Mouse (Mus musculus): ENCODE measurements around the gene Lactb. TPM values are rescaled to one million over a fixed set of nuclear protein-coding genes. Genes with fewer than 3 reads are reported as not detected.
A peak's percentile ranks its signal among the peaks of the same experiment; 100 is the strongest.
"Not testable (repeated sequence)": the region's sequence is repeated elsewhere in the genome, so short reads cannot be mapped to it uniquely, and the experiment has no call there.

The Lactb gene
- total and polyA plus RNA-seq, 3 experiments, result 4.7 to 16.4 (median 10.9) TPM

- Histone ChIP-seq H3K27me3 (ENCODE audit: insufficient read depth, low read length) (no peaks in the 10 kb centered on the region), H3K9me3 (replicated peaks) (no peaks in the 10 kb centered on the region; the same call in 1 of the 2 replicates), H3K4me3 (ENCODE audit: low read depth, low read length) (peak overlapping the region; percentile 57; the same call in 1 of the 2 replicates), H3K4me1 (ENCODE audit: insufficient read depth, low read depth, low read length) (peaks cover 74% of the 10 kb centered on the region), H3K36me3 (replicated peaks) (peaks cover 25% of the 10 kb centered on the region)
- DNase-seq (ENCODE audit: low spot score), result no peak
- ATAC-seq (ENCODE audit: extremely low read depth, insufficient number of reproducible peaks, low FRiP score, poor library complexity, severe bottlenecking), result no peak
- TF ChIP-seq CTCF (IDR thresholded peaks at IDR 0.05; ENCODE audit: low read depth, low read length), result no peak
These were observed 57.9 kb downstream of the Lactb start for GRCm38 (mm10) chr9:66917216-66917891.

- 0 out of 2 replicates have a peak, but pooled peaks have one; percentile 22 for ATAC-seq (ENCODE audit: extremely low read depth, insufficient number of reproducible peaks, low FRiP score, poor library complexity, severe bottlenecking)
- Histone ChIP-seq H3K9me3 (replicated peaks) (no peaks in the 10 kb centered on the region), H3K27me3 (ENCODE audit: insufficient read depth, low read length) (no peaks in the 10 kb centered on the region), H3K4me3 (ENCODE audit: low read depth, low read length) (peak overlapping the region; percentile 36; the same call in 1 of the 2 replicates), H3K4me1 (ENCODE audit: insufficient read depth, low read depth, low read length) (peaks cover 83% of the 10 kb centered on the region), H3K36me3 (replicated peaks) (peaks cover 34% of the 10 kb centered on the region)
- DNase-seq (ENCODE audit: low spot score), result peak; percentile 15
- TF ChIP-seq TAL1 (conservative IDR thresholded peaks at IDR 0.05; ENCODE audit: low read depth, low read length), result no peak; the same call in 1 of the 2 replicates
- TF ChIP-seq GATA2 (IDR thresholded peaks at IDR 0.05; ENCODE audit: borderline replicate concordance, low read depth, low read length), result no peak
- TF ChIP-seq POLR2AphosphoS5 (IDR thresholded peaks at IDR 0.05; ENCODE audit: insufficient replicate concordance, low read depth, low read length), result no peak
- no peak for TF ChIP-seq GATA1 (IDR thresholded peaks at IDR 0.05; ENCODE audit: borderline replicate concordance, low read length)
- no peak for TF ChIP-seq CTCF (IDR thresholded peaks at IDR 0.05; ENCODE audit: low read depth, low read length)
These were observed 59.2 kb downstream of the Lactb start for GRCm38 (mm10) chr9:66915869-66916785.

- H3K4me3 ChIP-seq (ENCODE audit: low read depth, low read length), result peak overlapping the region; percentile 47; the same call in 1 of the 2 replicates
- DNase-seq (ENCODE audit: low spot score), result peak; percentile 19
- no peak for TF ChIP-seq GATA2 (IDR thresholded peaks at IDR 0.05; ENCODE audit: borderline replicate concordance, low read depth, low read length)
- TF ChIP-seq CTCF (IDR thresholded peaks at IDR 0.05; ENCODE audit: low read depth, low read length), result no peak
- no peak for TF ChIP-seq POLR2AphosphoS5 (IDR thresholded peaks at IDR 0.05; ENCODE audit: insufficient replicate concordance, low read depth, low read length)
- no peak for TF ChIP-seq TAL1 (conservative IDR thresholded peaks at IDR 0.05; ENCODE audit: low read depth, low read length)
- TF ChIP-seq GATA1 (IDR thresholded peaks at IDR 0.05; ENCODE audit: borderline replicate concordance, low read length), result no peak
- no peak for ATAC-seq (ENCODE audit: extremely low read depth, insufficient number of reproducible peaks, low FRiP score, poor library complexity, severe bottlenecking)
- H3K27me3 ChIP-seq (ENCODE audit: insufficient read depth, low read length), result no peaks in the 10 kb centered on the region
- peaks cover 84% of the 10 kb centered on the region for H3K4me1 ChIP-seq (ENCODE audit: insufficient read depth, low read depth, low read length)
- peaks cover 40% of the 10 kb centered on the region for H3K36me3 ChIP-seq (replicated peaks)
- H3K9me3 ChIP-seq (replicated peaks), result no peaks in the 10 kb centered on the region
These were observed 59.9 kb downstream of the Lactb start for GRCm38 (mm10) chr9:66915401-66915800.

- Histone ChIP-seq H3K4me1 (ENCODE audit: insufficient read depth, low read depth, low read length) (peaks cover 85% of the 10 kb centered on the region), H3K36me3 (replicated peaks) (peaks cover 47% of the 10 kb centered on the region), H3K27me3 (ENCODE audit: insufficient read depth, low read length) (no peaks in the 10 kb centered on the region), H3K4me3 (ENCODE audit: low read depth, low read length) (no peak overlapping the region; the same call in 1 of the 2 replicates), H3K9me3 (replicated peaks) (no peaks in the 10 kb centered on the region)
- ATAC-seq (ENCODE audit: extremely low read depth, insufficient number of reproducible peaks, low FRiP score, poor library complexity, severe bottlenecking) (no peak), DNase-seq (ENCODE audit: low spot score) (no peak)
- TF ChIP-seq CTCF (IDR thresholded peaks at IDR 0.05; ENCODE audit: low read depth, low read length) (no peak), GATA1 (IDR thresholded peaks at IDR 0.05; ENCODE audit: borderline replicate concordance, low read length) (no peak), GATA2 (IDR thresholded peaks at IDR 0.05; ENCODE audit: borderline replicate concordance, low read depth, low read length) (no peak), POLR2AphosphoS5 (IDR thresholded peaks at IDR 0.05; ENCODE audit: insufficient replicate concordance, low read depth, low read length) (no peak), TAL1 (conservative IDR thresholded peaks at IDR 0.05; ENCODE audit: low read depth, low read length) (no peak)
These were observed 60.7 kb downstream of the Lactb start for GRCm38 (mm10) chr9:66914540-66914939.

GRCm38 (mm10) chr9:66913254-66913934 is 61.9 kb downstream of the Lactb start:
- not testable (repeated sequence) for H3K9me3 ChIP-seq (replicated peaks); H3K27me3 ChIP-seq (ENCODE audit: insufficient read depth, low read length)
- peaks cover 52% of the 10 kb centered on the region for H3K36me3 ChIP-seq (replicated peaks)
- peak; percentile 11; the same call in 1 of the 2 replicates for ATAC-seq (ENCODE audit: extremely low read depth, insufficient number of reproducible peaks, low FRiP score, poor library complexity, severe bottlenecking)
- peak overlapping the region; percentile 61; the same call in 1 of the 2 replicates for H3K4me3 ChIP-seq (ENCODE audit: low read depth, low read length)
- DNase-seq (ENCODE audit: low spot score), result peak; percentile 23
- peaks cover 84% of the 10 kb centered on the region for H3K4me1 ChIP-seq (ENCODE audit: insufficient read depth, low read depth, low read length)

- no peaks in the 10 kb centered on the region for H3K9me3 ChIP-seq (replicated peaks)
- TF ChIP-seq GATA2 (IDR thresholded peaks at IDR 0.05; ENCODE audit: borderline replicate concordance, low read depth, low read length) (no peak), TAL1 (conservative IDR thresholded peaks at IDR 0.05; ENCODE audit: low read depth, low read length) (no peak), GATA1 (IDR thresholded peaks at IDR 0.05; ENCODE audit: borderline replicate concordance, low read length) (no peak), CTCF (IDR thresholded peaks at IDR 0.05; ENCODE audit: low read depth, low read length) (no peak), POLR2AphosphoS5 (IDR thresholded peaks at IDR 0.05; ENCODE audit: insufficient replicate concordance, low read depth, low read length) (no peak)
- peaks cover 57% of the 10 kb centered on the region for H3K36me3 ChIP-seq (replicated peaks)
- no peaks in the 10 kb centered on the region for H3K27me3 ChIP-seq (ENCODE audit: insufficient read depth, low read length)
- ATAC-seq (ENCODE audit: extremely low read depth, insufficient number of reproducible peaks, low FRiP score, poor library complexity, severe bottlenecking) (no peak), DNase-seq (ENCODE audit: low spot score) (no peak)
- no peak overlapping the region for H3K4me3 ChIP-seq (ENCODE audit: low read depth, low read length)
- peaks cover 82% of the 10 kb centered on the region for H3K4me1 ChIP-seq (ENCODE audit: insufficient read depth, low read depth, low read length)
These were observed 63.0 kb downstream of the Lactb start for GRCm38 (mm10) chr9:66912304-66912703.

All from G1E (cell line).